Mouse (Mus musculus) limb, embryonic 12.5 days (tissue): ENCODE data around the gene Serpina3c. TPM values are rescaled to one million over a fixed set of nuclear protein-coding genes. Genes with fewer than 3 reads are reported as not detected.
"Not testable (repeated sequence)": the region's sequence is repeated elsewhere in the genome, so short reads cannot be mapped to it uniquely, and the experiment has no call there.

Experiments
- ATAC-seq: fragments of 200-750 bp; cut with Nextera tagmentation; 2 replicates; pipeline ENCODE4 v1.8.0; 2017; ENCODE audit warnings: low read depth, moderate TSS enrichment; ENCODE audit not compliant: insufficient number of reproducible peaks, insufficient read depth, low FRiP score, low TSS enrichment
- H3K27ac ChIP-seq: fragments of 300-500 bp; sonication (generic); 2 replicates; pipeline ENCODE4 v1.5.1; 2016; ENCODE audit warnings: mild to moderate bottlenecking, moderate library complexity
- H3K27me3 ChIP-seq: fragments of 300-500 bp; sonication (generic); 2 replicates; pipeline ENCODE4 v1.6.1; 2016; ENCODE audit warnings: mild to moderate bottlenecking, moderate library complexity
- H3K36me3 ChIP-seq: fragments of 300-500 bp; sonication (generic); 2 replicates; pipeline ENCODE4 v1.6.1; 2016; ENCODE audit warnings: mild to moderate bottlenecking, moderate library complexity
- H3K4me1 ChIP-seq: fragments of 300-500 bp; sonication (generic); replicated peaks from 2 replicates; pipeline ENCODE4 v1.6.1; 2016
- H3K4me2 ChIP-seq: fragments of 300-500 bp; sonication (generic); 2 replicates; pipeline ENCODE4 v1.6.1; 2016; ENCODE audit warnings: mild to moderate bottlenecking, moderate library complexity
- H3K4me3 ChIP-seq: fragments of 300-500 bp; sonication (generic); replicated peaks from 2 replicates; pipeline ENCODE4 v1.5.1; 2016; ENCODE audit warnings: mild to moderate bottlenecking
- H3K9ac ChIP-seq: fragments of 300-500 bp; sonication (generic); replicated peaks from 2 replicates; pipeline ENCODE4 v1.6.1; 2016; ENCODE audit warnings: mild to moderate bottlenecking, moderate library complexity
- H3K9me3 ChIP-seq: fragments of 300-500 bp; sonication (generic); 2 replicates; pipeline ENCODE4 v1.6.1; 2016; ENCODE audit warnings: mild to moderate bottlenecking, moderate library complexity
- WGBS: fragments of 180-500 bp; shearing (Covaris S2); methylation state at CpG from one replicate; pipeline ENCODE4 v1.1.7; 2016; 5-methylcytosine and 5-hydroxymethylcytosine counted together
- polyA plus RNA-seq: library from polyadenylated mRNA; unstranded; fragments of >200 nt; fragmentation: Nextera tagmentation; extraction: Ambion mirVana; gene quantifications from 2 replicates; pipeline ENCODE4 v1.2.1, GENCODE M21; 2016

The Serpina3c gene
- polyA plus RNA-seq, 1 experiment from 2014 or later = not detected

DNA sequence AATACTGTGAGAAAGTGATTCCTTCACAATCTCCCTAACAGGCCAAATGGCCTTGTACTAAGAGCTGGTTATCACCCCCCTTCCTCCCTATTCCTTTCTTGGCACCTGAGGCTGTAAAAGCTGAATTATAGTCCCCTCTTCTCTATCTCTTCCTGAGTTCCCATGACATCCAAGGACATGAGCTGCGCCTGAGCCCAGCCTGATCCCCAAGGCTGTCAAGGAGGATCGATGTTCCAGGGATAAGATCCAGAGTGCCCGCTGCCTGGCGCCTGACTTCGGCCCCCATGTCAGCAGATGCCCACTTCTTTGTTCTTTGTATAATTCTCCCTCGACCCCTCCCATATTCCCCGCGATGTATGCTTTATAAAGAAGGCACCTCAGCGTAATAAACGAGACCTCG is 41.3 kb downstream of the Serpina3c start, which contains the start of gene Serpina3a:
Gene Serpina3a, plus strand, starts transcription at position 392 of the 400 bp plus-strand sequence.
- WGBS = 92% methylated on average over 11 of the region's 11 CpGs
- not testable (repeated sequence) for H3K27ac ChIP-seq, H3K27me3 ChIP-seq, H3K36me3 ChIP-seq, H3K4me3 ChIP-seq, ATAC-seq, H3K9me3 ChIP-seq, H3K9ac ChIP-seq, H3K4me1 ChIP-seq, H3K4me2 ChIP-seq

DNA sequence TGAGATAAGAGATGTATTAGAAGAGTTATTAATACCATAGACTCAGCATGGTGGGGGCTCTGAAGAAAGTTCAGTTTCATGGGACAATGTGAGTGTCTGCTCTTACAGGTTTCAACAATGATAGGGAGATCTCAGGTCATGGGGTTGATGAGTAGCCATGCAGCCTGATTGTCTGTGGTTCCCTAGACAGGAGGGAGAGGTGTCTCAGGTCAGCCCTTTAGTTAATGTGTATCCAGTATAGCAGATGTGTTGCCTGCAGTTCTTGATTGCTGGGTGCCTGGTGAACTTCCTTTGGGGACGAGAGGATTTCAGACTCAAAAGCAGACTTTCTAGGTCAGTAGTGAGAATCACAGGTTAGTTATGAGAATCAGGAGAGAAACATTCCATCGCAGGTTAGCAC is 45.2 kb downstream of the Serpina3c start:
- WGBS = 79% methylated on average over 2 of the region's 2 CpGs
- no peaks in the 10 kb centered on the region for H3K4me1 ChIP-seq
- H3K4me3 ChIP-seq = no peak overlapping the region
- no peaks in the 10 kb centered on the region for H3K36me3 ChIP-seq
- no peaks in the 10 kb centered on the region for H3K27me3 ChIP-seq
- no peak overlapping the region for H3K9ac ChIP-seq
- no peak for ATAC-seq
- H3K4me2 ChIP-seq = no peak overlapping the region
- H3K9me3 ChIP-seq = no peaks in the 10 kb centered on the region
- no peak overlapping the region for H3K27ac ChIP-seq

DNA sequence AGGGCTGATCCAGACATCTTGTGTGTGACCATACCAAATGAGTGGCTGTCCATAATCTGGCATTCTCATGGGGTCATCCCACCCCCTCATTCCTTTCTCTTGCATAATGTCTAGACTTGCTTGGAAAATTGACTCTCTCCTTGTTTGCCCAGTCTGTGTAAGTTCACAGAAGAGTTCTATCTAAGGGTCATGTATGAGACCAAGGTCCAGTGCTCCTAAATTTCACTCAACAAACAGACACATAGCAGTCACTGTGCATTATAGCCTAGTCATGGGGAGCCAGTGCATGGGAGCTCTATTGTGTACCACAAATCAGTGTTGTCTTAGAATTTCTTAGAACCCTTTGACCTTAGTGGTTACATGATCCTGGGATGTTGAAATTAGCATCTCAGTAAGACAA is 46.8 kb downstream of the Serpina3c start:
- Histone ChIP-seq H3K4me2 (no peak overlapping the region), H3K4me3 (no peak overlapping the region), H3K27ac (no peak overlapping the region), H3K4me1 (no peaks in the 10 kb centered on the region), H3K9me3 (no peaks in the 10 kb centered on the region), H3K9ac (no peak overlapping the region), H3K27me3 (no peaks in the 10 kb centered on the region), H3K36me3 (no peaks in the 10 kb centered on the region)
- no peak for ATAC-seq

DNA sequence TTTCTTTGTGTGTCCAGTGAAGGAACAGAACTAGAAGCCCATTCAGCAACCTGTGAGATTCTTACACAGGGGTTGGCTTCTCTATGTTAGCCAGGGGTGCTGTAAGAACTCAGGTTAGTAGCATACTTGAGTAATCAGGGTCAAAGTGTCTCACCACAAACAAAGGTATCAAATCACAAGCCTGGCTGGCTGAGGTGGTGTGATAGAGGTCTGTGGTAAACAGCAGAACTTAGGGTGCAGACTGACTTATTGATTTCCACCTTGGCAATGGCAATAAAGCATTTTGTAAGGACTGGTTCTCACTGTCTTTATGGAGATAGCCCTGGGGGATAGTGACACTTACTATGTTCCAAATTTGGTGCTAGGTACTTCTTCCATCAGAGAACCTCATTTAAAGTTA is 47.8 kb downstream of the Serpina3c start:
- Histone ChIP-seq H3K4me1 (no peaks in the 10 kb centered on the region), H3K27me3 (no peaks in the 10 kb centered on the region), H3K4me2 (no peak overlapping the region), H3K4me3 (no peak overlapping the region), H3K9me3 (no peaks in the 10 kb centered on the region), H3K36me3 (no peaks in the 10 kb centered on the region), H3K9ac (no peak overlapping the region), H3K27ac (no peak overlapping the region)
- no peak for ATAC-seq

DNA sequence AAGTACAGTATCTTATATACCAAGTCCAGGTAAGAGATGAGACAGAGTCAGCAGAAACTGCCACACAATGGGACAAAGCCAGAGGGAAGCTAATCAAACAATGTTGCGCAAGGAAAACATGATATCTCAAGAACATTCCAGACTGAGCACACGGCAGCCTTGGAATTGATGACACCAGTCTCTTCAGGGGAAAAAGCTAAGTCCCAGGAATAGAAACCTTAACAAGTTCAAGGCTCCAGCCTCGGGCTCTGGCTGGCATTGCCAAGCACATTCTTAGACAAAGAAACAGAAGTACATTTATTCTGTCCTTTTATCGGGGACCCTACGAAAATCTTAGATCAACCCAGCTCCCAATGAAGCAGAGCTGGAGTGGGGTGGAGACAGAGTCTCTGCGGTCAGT is 52.9 kb downstream of the Serpina3c start, which contains the start of gene Serpina5:
Gene Serpina5, plus strand, starts transcription at position 346 of the 400 bp plus-strand sequence.
- no peak within 1 kb of the TSS for H3K9ac ChIP-seq
- H3K4me3 ChIP-seq = no peak within 1 kb of the TSS
- H3K36me3 ChIP-seq = no peaks in the 10 kb centered on the region
- H3K4me2 ChIP-seq = no peak within 1 kb of the TSS
- H3K27me3 ChIP-seq = no peaks in the 10 kb centered on the region
- H3K9me3 ChIP-seq = no peaks in the 10 kb centered on the region
- no peak for ATAC-seq
- H3K27ac ChIP-seq = no peak within 1 kb of the TSS
- 92% methylated on average over 6 of the region's 6 CpGs for WGBS
- H3K4me1 ChIP-seq = no peaks in the 10 kb centered on the region

Other genes with a start within 250 kb of the Serpina3c start
- not detected in 2 replicates for gene Serpina1c, start 249.0 kb downstream of the Serpina3c start, polyA plus RNA-seq
- gene Serpina1e, start 194.9 kb downstream of the Serpina3c start, polyA plus RNA-seq = not detected in 2 replicates
- gene Serpina11, start 163.9 kb downstream of the Serpina3c start, polyA plus RNA-seq = not detected in 2 replicates
- not detected in 2 replicates for gene Serpina9, start 140.1 kb downstream of the Serpina3c start, polyA plus RNA-seq
- not detected in 2 replicates for gene Serpina12, start 109.4 kb downstream of the Serpina3c start, polyA plus RNA-seq
- gene Serpina5, start 52.8 kb downstream of the Serpina3c start, polyA plus RNA-seq = not detected in 2 replicates
- not detected in 2 replicates for gene Serpina3a, start 41.1 kb downstream of the Serpina3c start, polyA plus RNA-seq
- gene Serpina3b, start 25.9 kb downstream of the Serpina3c start, polyA plus RNA-seq = not detected in 2 replicates
- not detected in 2 replicates for gene Serpina3f, start 60.7 kb upstream of the Serpina3c start, polyA plus RNA-seq
- gene Serpina3g, start 82.4 kb upstream of the Serpina3c start, polyA plus RNA-seq = 0.26 and 0.42 TPM in 2 replicates
- gene Serpina3i, start 109.3 kb upstream of the Serpina3c start, polyA plus RNA-seq = 0.15 and 0.21 TPM in 2 replicates
- not detected in 2 replicates for gene Serpina3j, start 160.7 kb upstream of the Serpina3c start, polyA plus RNA-seq
- gene Serpina3k, start 184.6 kb upstream of the Serpina3c start, polyA plus RNA-seq = not detected in 2 replicates
- gene Serpina3m, start 184.6 kb upstream of the Serpina3c start, polyA plus RNA-seq = not detected in 2 replicates